Mouse (Mus musculus): ENCODE results near the gene Tmem106a. TPM values are rescaled to one million over a fixed set of nuclear protein-coding genes. Genes with fewer than 3 reads are reported as not detected.
"Not testable (repeated sequence)": the region's sequence is repeated elsewhere in the genome, so short reads cannot be mapped to it uniquely, and the experiment has no call there.

The Tmem106a gene
- total RNA-seq, 2 experiments from 2014 or later = 1.1 to 2.5 TPM

- DNase-seq = no peak
These were observed 17.1 kb downstream of the Tmem106a start, which contains the start of gene Gm11634 for GRCm38 (mm10) chr11:101599156-101599555. Gene Gm11634 (minus strand): TSS chr11:101599256.

GRCm38 (mm10) chr11:101602491-101602890 is 20.4 kb downstream of the Tmem106a start:
- no peak for DNase-seq

GRCm38 (mm10) chr11:101604116-101604515 is 22.1 kb downstream of the Tmem106a start:
- no peak for DNase-seq

GRCm38 (mm10) chr11:101604531-101605453 is 22.8 kb downstream of the Tmem106a start:
- DNase-seq = peak; percentile 44

GRCm38 (mm10) chr11:101607134-101607533 is 25.1 kb downstream of the Tmem106a start:
- not testable (repeated sequence) for DNase-seq

- DNase-seq = no peak
These were observed 28.4 kb downstream of the Tmem106a start for GRCm38 (mm10) chr11:101610445-101610844.

- no peak for DNase-seq
These were observed 31.6 kb downstream of the Tmem106a start for GRCm38 (mm10) chr11:101613596-101613995.

- no peak for DNase-seq
These were observed 32.1 kb downstream of the Tmem106a start for GRCm38 (mm10) chr11:101614116-101614515.

GRCm38 (mm10) chr11:101615380-101615779 is 33.3 kb downstream of the Tmem106a start:
- DNase-seq = no peak

GRCm38 (mm10) chr11:101616104-101616503 is 34.1 kb downstream of the Tmem106a start:
- no peak for DNase-seq

- DNase-seq = no peak
These were observed 35.1 kb downstream of the Tmem106a start for GRCm38 (mm10) chr11:101616948-101617767.

- no peak for DNase-seq
These were observed 35.8 kb downstream of the Tmem106a start for GRCm38 (mm10) chr11:101617849-101618248.

GRCm38 (mm10) chr11:101618596-101618995 is 36.6 kb downstream of the Tmem106a start:
- no peak for DNase-seq

- not testable (repeated sequence) for DNase-seq
These were observed 38.1 kb downstream of the Tmem106a start for GRCm38 (mm10) chr11:101620022-101620655.

GRCm38 (mm10) chr11:101626649-101626994 is 44.6 kb downstream of the Tmem106a start:
- no peak for DNase-seq

GRCm38 (mm10) chr11:101626995-101627856 is 45.2 kb downstream of the Tmem106a start, which contains the start of gene Rdm1:
Gene Rdm1 (plus strand): TSS chr11:101627195.
- peak; percentile 69 for DNase-seq

GRCm38 (mm10) chr11:101627857-101628559 is 46.0 kb downstream of the Tmem106a start:
- peak; percentile 77 for DNase-seq

- not testable (repeated sequence) for DNase-seq
These were observed 46.8 kb downstream of the Tmem106a start for GRCm38 (mm10) chr11:101628733-101629417.

GRCm38 (mm10) chr11:101635660-101636059 is 53.6 kb downstream of the Tmem106a start:
- no peak for DNase-seq

- no peak for DNase-seq
These were observed 57.7 kb downstream of the Tmem106a start for GRCm38 (mm10) chr11:101639761-101640160.
